Mouse (Mus musculus): ENCODE measurements around the gene Mcrs1. TPM values are rescaled to one million over a fixed set of nuclear protein-coding genes. Genes with fewer than 3 reads are reported as not detected.
A peak's percentile ranks its signal among the peaks of the same experiment; 100 is the strongest.
"Not testable (repeated sequence)": the region's sequence is repeated elsewhere in the genome, so short reads cannot be mapped to it uniquely, and the experiment has no call there.

Gene Mcrs1
- total and polyA plus RNA-seq, 3 experiments: 29.8 to 83.4 (median 45.7) TPM

- peak overlapping the region; percentile 75 for H3K4me3 ChIP-seq (ENCODE audit: low read depth, low read length)
- TF ChIP-seq TAL1 (conservative IDR thresholded peaks at IDR 0.05; ENCODE audit: low read depth, low read length) (no peak), CTCF (IDR thresholded peaks at IDR 0.05; ENCODE audit: low read depth, low read length) (no peak), GATA2 (IDR thresholded peaks at IDR 0.05; ENCODE audit: borderline replicate concordance, low read depth, low read length) (no peak), GATA1 (IDR thresholded peaks at IDR 0.05; ENCODE audit: borderline replicate concordance, low read length) (no peak), POLR2AphosphoS5 (IDR thresholded peaks at IDR 0.05; ENCODE audit: insufficient replicate concordance, low read depth, low read length) (no peak)
- H3K9me3 ChIP-seq (replicated peaks): no peaks in the 10 kb centered on the region
- DNase-seq (ENCODE audit: low spot score) (peak; percentile 20), ATAC-seq (ENCODE audit: extremely low read depth, insufficient number of reproducible peaks, low FRiP score, poor library complexity, severe bottlenecking) (no peak)
- peaks cover 41% of the 10 kb centered on the region for H3K4me1 ChIP-seq (ENCODE audit: insufficient read depth, low read depth, low read length)
- no peaks in the 10 kb centered on the region for H3K27me3 ChIP-seq (ENCODE audit: insufficient read depth, low read length)
- H3K36me3 ChIP-seq (replicated peaks): peaks cover 34% of the 10 kb centered on the region
Measured at GRCm38 (mm10) chr15:99252381-99253174, 817 bp upstream of the Mcrs1 start.

GRCm38 (mm10) chr15:99251111-99251510 is 650 bp downstream of the Mcrs1 start:
- Histone ChIP-seq H3K36me3 (replicated peaks) (peaks cover 49% of the 10 kb centered on the region), H3K4me3 (ENCODE audit: low read depth, low read length) (peak overlapping the region; percentile 69), H3K4me1 (ENCODE audit: insufficient read depth, low read depth, low read length) (peaks cover 41% of the 10 kb centered on the region)
- not testable (repeated sequence) for H3K27me3 ChIP-seq (ENCODE audit: insufficient read depth, low read length); DNase-seq (ENCODE audit: low spot score); H3K9me3 ChIP-seq (replicated peaks); ATAC-seq (ENCODE audit: extremely low read depth, insufficient number of reproducible peaks, low FRiP score, poor library complexity, severe bottlenecking)

GRCm38 (mm10) chr15:99249938-99250337 is 1.8 kb downstream of the Mcrs1 start:
- H3K36me3 ChIP-seq (replicated peaks): peaks cover 56% of the 10 kb centered on the region
- H3K9me3 ChIP-seq (replicated peaks): no peaks in the 10 kb centered on the region
- peak overlapping the region; percentile 23; the same call in 1 of the 2 replicates for H3K4me3 ChIP-seq (ENCODE audit: low read depth, low read length)
- H3K27me3 ChIP-seq (ENCODE audit: insufficient read depth, low read length): no peaks in the 10 kb centered on the region
- TF ChIP-seq CTCF (IDR thresholded peaks at IDR 0.05; ENCODE audit: low read depth, low read length): no peak
- TF ChIP-seq TAL1 (conservative IDR thresholded peaks at IDR 0.05; ENCODE audit: low read depth, low read length): no peak
- no peak for TF ChIP-seq POLR2AphosphoS5 (IDR thresholded peaks at IDR 0.05; ENCODE audit: insufficient replicate concordance, low read depth, low read length)
- no peak for TF ChIP-seq GATA1 (IDR thresholded peaks at IDR 0.05; ENCODE audit: borderline replicate concordance, low read length)
- TF ChIP-seq GATA2 (IDR thresholded peaks at IDR 0.05; ENCODE audit: borderline replicate concordance, low read depth, low read length): no peak
- ATAC-seq (ENCODE audit: extremely low read depth, insufficient number of reproducible peaks, low FRiP score, poor library complexity, severe bottlenecking) (no peak), DNase-seq (ENCODE audit: low spot score) (no peak)
- peaks cover 41% of the 10 kb centered on the region for H3K4me1 ChIP-seq (ENCODE audit: insufficient read depth, low read depth, low read length)

GRCm38 (mm10) chr15:99248972-99249371 is 2.8 kb downstream of the Mcrs1 start:
- ATAC-seq (ENCODE audit: extremely low read depth, insufficient number of reproducible peaks, low FRiP score, poor library complexity, severe bottlenecking) (no peak), DNase-seq (ENCODE audit: low spot score) (no peak)
- TF ChIP-seq GATA1 (IDR thresholded peaks at IDR 0.05; ENCODE audit: borderline replicate concordance, low read length) (no peak), TAL1 (conservative IDR thresholded peaks at IDR 0.05; ENCODE audit: low read depth, low read length) (no peak), GATA2 (IDR thresholded peaks at IDR 0.05; ENCODE audit: borderline replicate concordance, low read depth, low read length) (no peak), POLR2AphosphoS5 (IDR thresholded peaks at IDR 0.05; ENCODE audit: insufficient replicate concordance, low read depth, low read length) (no peak), CTCF (IDR thresholded peaks at IDR 0.05; ENCODE audit: low read depth, low read length) (no peak)
- H3K9me3 ChIP-seq (replicated peaks): no peaks in the 10 kb centered on the region
- H3K27me3 ChIP-seq (ENCODE audit: insufficient read depth, low read length): no peaks in the 10 kb centered on the region
- no peak overlapping the region for H3K4me3 ChIP-seq (ENCODE audit: low read depth, low read length)
- peaks cover 32% of the 10 kb centered on the region for H3K4me1 ChIP-seq (ENCODE audit: insufficient read depth, low read depth, low read length)
- H3K36me3 ChIP-seq (replicated peaks): peaks cover 66% of the 10 kb centered on the region

DNA sequence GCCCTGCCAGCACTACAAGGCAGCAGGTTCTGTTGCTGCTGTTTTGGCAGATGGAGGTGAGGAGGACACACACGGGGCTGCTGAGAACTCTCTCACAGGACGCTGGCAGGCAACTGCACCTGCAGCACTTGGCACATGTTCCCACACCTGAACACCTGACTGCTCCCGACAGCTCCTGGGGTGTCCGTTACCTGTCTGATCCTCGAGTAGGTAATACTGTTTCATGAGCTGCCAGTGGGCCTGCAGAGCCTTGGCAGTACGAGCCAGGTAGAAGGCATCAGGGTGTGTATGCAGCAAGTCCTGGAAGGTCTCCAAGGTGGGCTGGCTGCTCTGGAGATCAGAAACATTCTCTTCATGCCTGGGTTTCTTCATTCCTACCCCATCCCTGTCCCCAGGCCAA is 5.0 kb downstream of the Mcrs1 start:
- Histone ChIP-seq H3K4me1 (ENCODE audit: insufficient read depth, low read depth, low read length) (peaks cover 16% of the 10 kb centered on the region), H3K36me3 (replicated peaks) (peaks cover 86% of the 10 kb centered on the region)
- ATAC-seq (ENCODE audit: extremely low read depth, insufficient number of reproducible peaks, low FRiP score, poor library complexity, severe bottlenecking); DNase-seq (ENCODE audit: low spot score); H3K4me3 ChIP-seq (ENCODE audit: low read depth, low read length); H3K9me3 ChIP-seq (replicated peaks); H3K27me3 ChIP-seq (ENCODE audit: insufficient read depth, low read length): not testable (repeated sequence)

GRCm38 (mm10) chr15:99242045-99242444 is 9.7 kb downstream of the Mcrs1 start:
- DNase-seq (ENCODE audit: low spot score): no peak
- Histone ChIP-seq H3K4me1 (ENCODE audit: insufficient read depth, low read depth, low read length) (no peaks in the 10 kb centered on the region), H3K36me3 (replicated peaks) (peaks cover 63% of the 10 kb centered on the region), H3K9me3 (replicated peaks) (no peaks in the 10 kb centered on the region), H3K27me3 (ENCODE audit: insufficient read depth, low read length) (peaks cover 7% of the 10 kb centered on the region; the same call in 1 of the 2 replicates), H3K4me3 (ENCODE audit: low read depth, low read length) (no peak overlapping the region)
- TF ChIP-seq GATA1 (IDR thresholded peaks at IDR 0.05; ENCODE audit: borderline replicate concordance, low read length): no peak
- TF ChIP-seq TAL1 (conservative IDR thresholded peaks at IDR 0.05; ENCODE audit: low read depth, low read length): no peak
- TF ChIP-seq CTCF (IDR thresholded peaks at IDR 0.05; ENCODE audit: low read depth, low read length): no peak
- no peak for TF ChIP-seq GATA2 (IDR thresholded peaks at IDR 0.05; ENCODE audit: borderline replicate concordance, low read depth, low read length)
- TF ChIP-seq POLR2AphosphoS5 (IDR thresholded peaks at IDR 0.05; ENCODE audit: insufficient replicate concordance, low read depth, low read length): no peak
- ATAC-seq (ENCODE audit: extremely low read depth, insufficient number of reproducible peaks, low FRiP score, poor library complexity, severe bottlenecking): no peak

Data from G1E (cell line).